Mouse (Mus musculus) monocyte, adult 59 days (primary cell): Measurements from ENCODE around the gene Tpst1. TPM values are rescaled to one million over a fixed set of nuclear protein-coding genes. Genes with fewer than 3 reads are reported as not detected.

Source experiments
- total RNA-seq, 2 experiments: library from RNA; stranded (reverse); gene quantifications; one replicate each; pipeline ENCODE4 v1.2.4; 2023

The Tpst1 gene
- total RNA-seq, result 10 to 100 TPM; 11.9 to 12.0 TPM

DNA sequence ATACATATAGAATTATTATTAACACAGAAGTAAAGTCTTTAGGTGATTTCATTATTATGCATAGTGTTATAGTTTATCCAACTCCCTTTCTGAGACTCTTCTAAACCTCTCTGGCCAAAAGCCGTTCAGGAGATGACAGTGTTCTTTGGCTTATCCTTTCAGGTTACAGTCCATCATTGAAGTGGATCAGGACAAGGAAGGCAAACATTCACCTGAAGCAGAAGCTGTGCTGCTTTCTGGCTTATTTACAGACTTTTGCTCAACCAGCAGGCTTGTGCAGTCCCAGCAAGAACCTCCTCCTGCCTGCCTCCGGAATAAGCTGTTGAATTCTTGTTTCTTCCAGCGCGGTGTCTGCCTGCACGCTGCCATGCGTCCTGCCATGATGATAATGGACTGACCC, at the start of gene Tpst1:
Gene Tpst1 (plus strand): TSS at position 301 of the 400 bp plus-strand sequence.

DNA sequence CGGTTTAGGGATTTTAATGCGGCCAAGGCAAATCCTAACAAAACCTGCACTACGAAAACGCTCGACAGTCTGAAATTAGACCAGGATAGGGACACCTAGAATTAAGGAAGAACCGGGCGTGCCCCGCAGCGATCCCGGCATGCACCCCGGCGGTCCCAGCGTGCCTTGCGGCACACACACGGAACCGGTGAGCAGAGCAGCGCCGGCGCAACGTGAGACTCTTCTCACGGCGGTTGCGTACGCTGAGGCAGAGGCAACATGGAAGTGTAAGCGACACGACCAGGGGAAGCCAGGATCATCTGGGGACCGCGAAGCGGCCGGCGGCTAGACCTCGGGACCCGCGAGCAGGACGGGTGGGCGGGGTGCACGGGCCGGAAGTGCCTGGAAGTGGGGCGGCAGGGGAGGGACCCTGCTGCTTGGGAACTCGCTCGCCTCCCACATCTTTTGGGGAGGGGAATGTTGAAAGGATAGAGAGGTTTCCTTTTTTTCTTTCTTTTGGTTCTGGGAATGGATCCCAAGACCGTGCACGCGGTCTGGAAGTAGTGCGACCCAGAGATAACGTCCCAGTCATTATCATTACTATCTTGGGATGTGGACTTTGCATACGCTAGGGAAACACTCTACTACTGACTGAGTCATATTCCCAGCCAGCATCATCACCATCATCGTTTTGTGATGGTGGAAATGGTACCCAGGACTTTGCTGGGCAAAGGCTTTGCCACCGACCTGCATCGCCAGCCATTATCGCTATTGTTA, 43.8 kb upstream of the Tpst1 start, which contains the start of the genes Asl and Crcp:
Gene Asl (minus strand): TSS at position 106 of the 756 bp plus-strand sequence.
Gene Crcp (plus strand): TSS at position 149 of the 756 bp plus-strand sequence.

DNA sequence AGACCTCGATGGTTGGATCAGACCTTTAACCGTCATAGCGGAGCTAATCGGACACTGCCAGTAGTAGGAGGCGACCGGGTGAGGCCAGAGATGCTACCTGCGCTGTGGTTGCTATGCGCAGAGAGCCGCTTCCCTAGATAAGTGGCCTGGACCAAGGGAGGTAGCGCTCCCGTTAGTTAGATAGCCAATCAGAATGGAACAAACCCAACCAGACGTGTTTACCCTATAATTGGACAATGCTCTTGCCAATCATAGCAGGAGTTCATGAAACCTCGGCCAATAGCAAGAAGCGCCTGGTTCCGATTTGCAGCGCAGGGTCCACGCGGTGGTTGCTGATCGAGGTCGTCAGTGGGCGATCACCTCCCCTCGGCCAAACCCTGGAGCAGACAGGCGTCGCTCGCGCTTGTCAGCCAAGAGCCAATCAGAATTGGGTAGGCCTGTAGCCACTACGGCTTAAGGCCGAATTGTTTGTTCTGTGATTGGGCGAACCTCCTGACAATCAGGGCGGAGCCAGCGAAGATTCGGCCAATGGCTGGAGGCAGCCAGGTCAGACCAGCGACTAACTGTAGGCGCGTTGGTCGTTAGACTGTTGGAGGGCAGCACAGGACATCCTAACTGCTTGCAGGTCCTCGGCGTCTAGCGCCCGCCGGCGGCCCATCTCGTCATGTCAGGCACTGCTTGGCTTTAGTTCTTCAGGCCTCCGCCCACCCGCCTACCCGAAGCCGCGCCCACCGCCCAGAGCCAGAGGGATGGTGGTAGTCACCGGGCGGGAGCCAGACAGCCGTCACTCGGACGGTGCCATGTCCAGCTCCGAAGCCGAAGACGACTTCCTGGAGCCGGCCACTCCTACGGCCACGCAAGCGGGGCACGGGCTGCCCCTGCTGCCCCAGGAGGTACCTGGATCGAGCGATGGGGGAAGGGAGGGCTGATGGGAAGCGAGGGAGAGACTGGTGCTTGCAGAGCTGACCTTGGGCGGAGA, 71.5 kb downstream of the Tpst1 start, which contains the start of gene Kctd7:
Gene Kctd7 (plus strand): TSS at position 528 of the 979 bp plus-strand sequence.

DNA sequence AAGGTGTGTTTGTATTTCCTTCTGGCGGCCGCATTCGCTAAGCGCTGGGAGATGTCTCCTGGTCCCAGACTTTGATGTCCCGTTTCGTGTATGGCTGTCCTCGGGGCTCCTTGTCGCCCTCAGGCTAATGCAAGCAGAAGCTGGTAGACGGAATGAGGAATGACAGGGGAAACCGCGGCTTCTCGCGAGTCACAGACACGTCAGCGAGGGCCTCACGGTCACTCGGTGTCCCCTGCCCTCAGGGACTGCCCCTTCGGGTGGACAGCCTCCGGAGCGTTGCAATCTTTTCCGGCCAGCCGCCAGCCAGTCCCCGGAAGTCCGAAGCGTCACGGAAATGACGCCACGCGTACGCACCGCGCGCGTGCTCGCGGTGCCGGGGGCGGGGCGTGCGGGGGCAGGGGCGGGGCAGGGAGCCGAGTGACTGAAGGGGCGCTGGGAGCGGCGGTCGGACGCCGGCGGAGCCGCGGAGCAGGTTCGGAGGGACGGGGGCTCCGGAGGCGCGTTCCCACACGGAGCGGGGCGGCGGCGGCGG, 98.4 kb downstream of the Tpst1 start, which contains the start of gene Rabgef1:
Gene Rabgef1 (plus strand): TSS at position 376 of the 532 bp plus-strand sequence.

Other genes starting within 250 kb of the Tpst1 start
- gene Sumf2, start 226.3 kb upstream of the Tpst1 start, total RNA-seq, result 10 to 100 TPM; 12.3 to 13.5 TPM
- 100 to 1,000 TPM; 147 to 151 TPM for gene Chchd2, start 185.9 kb upstream of the Tpst1 start, total RNA-seq
- gene Zbed5, start 177.6 kb upstream of the Tpst1 start, total RNA-seq, result under 1 TPM in 1 of 2 experiments, not detected in 1; 0.37 TPM
- gene Phkg1, start 174.8 kb upstream of the Tpst1 start, total RNA-seq, result under 1 TPM in 1 of 2 experiments, not detected in 1; 0.43 TPM
- 1 to 10 TPM; 1.1 to 2.2 TPM for gene Nupr1l, start 164.8 kb upstream of the Tpst1 start, total RNA-seq
- 10 to 100 TPM; 14.8 to 16.6 TPM for gene Vkorc1l1, start 131.4 kb upstream of the Tpst1 start, total RNA-seq
- gene Gusb, start 70.3 kb upstream of the Tpst1 start, total RNA-seq, result 100 to 1,000 TPM in 1 of 2 experiments, 10 to 100 TPM in 1; 82.0 to 103 TPM
- gene Asl, start 44.1 kb upstream of the Tpst1 start, total RNA-seq, result 10 to 100 TPM; 34.6 to 37.9 TPM
- gene Crcp, start 44.0 kb upstream of the Tpst1 start, total RNA-seq, result 10 to 100 TPM; 26.2 to 31.1 TPM
- 1 to 10 TPM; 2.6 to 3.6 TPM for gene Kctd7, start 71.5 kb downstream of the Tpst1 start, total RNA-seq
- 10 to 100 TPM; 71.8 to 82.7 TPM for gene Rabgef1, start 98.5 kb downstream of the Tpst1 start, total RNA-seq
- gene Tmem248, start 143.8 kb downstream of the Tpst1 start, total RNA-seq, result 10 to 100 TPM; 67.9 to 69.7 TPM
- 10 to 100 TPM; 78.5 to 85.1 TPM for gene Sbds, start 182.2 kb downstream of the Tpst1 start, total RNA-seq
- 10 to 100 TPM; 20.0 to 20.8 TPM for gene Tyw1, start 182.3 kb downstream of the Tpst1 start, total RNA-seq